Mouse (Mus musculus): ENCODE data around the gene Terb2.
"Not testable (repeated sequence)": the region's sequence is repeated elsewhere in the genome, so short reads cannot be mapped to it uniquely, and the experiment has no call there.

Gene Terb2

DNA sequence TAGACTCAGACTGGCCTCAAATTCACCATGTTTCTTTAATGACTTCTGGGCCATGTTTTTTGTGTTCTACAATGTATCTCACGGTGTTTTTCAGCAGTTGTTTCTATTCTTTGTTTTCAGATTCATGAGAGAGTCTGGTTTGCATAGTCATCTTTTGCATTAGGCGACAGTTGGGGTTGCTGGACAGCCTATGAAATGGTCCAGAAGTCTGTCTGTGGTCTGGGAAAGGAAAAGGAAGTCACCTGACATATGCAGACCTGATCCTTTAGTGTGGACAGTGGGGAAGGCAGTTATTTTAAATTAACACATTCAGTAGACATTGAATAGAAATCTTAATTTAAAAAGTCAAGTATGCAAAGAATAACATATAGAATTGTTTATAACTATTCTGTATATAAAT is 23.5 kb upstream of the Terb2 start:
- no peak for DNase-seq

- DNase-seq: peak; percentile 59
Observed at GRCm38 (mm10) chr2:122163430-122164195, 22.5 kb upstream of the Terb2 start.

- DNase-seq: peak; percentile 47
Observed at GRCm38 (mm10) chr2:122164293-122164692, 21.8 kb upstream of the Terb2 start.

GRCm38 (mm10) chr2:122171292-122171691 is 14.8 kb upstream of the Terb2 start:
- DNase-seq: no peak

GRCm38 (mm10) chr2:122172188-122172587 is 13.9 kb upstream of the Terb2 start:
- peak; percentile 17 for DNase-seq

- DNase-seq: no peak
Observed at GRCm38 (mm10) chr2:122180051-122180822, 5.8 kb upstream of the Terb2 start.

GRCm38 (mm10) chr2:122185086-122185485 is 986 bp upstream of the Terb2 start:
- no peak for DNase-seq

- no peak for DNase-seq
Observed at GRCm38 (mm10) chr2:122186751-122187150, 679 bp downstream of the Terb2 start.

GRCm38 (mm10) chr2:122191849-122192248 is 5.8 kb downstream of the Terb2 start:
- DNase-seq: no peak

GRCm38 (mm10) chr2:122194509-122194929 is 8.4 kb downstream of the Terb2 start:
- DNase-seq: peak; percentile 7

DNA sequence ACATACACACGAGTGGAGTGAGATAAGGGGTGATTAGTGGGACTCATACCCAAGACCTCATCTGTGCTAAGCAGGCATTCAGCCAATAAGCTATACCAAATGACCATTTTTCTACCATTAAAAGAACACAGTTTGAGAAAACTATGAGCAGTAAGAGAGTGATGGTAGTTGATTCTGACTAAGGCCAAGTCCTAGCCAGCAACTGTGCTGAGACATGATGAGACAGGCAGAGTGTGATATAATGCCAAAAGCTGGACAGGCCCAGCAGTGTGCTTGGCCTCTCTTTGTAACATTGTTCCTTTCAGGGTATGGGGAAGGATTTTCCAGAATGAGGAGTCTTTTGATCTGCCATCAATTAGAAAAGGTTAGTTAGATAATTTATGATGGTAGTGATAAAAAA is 15.4 kb downstream of the Terb2 start:
- no peak for DNase-seq

DNA sequence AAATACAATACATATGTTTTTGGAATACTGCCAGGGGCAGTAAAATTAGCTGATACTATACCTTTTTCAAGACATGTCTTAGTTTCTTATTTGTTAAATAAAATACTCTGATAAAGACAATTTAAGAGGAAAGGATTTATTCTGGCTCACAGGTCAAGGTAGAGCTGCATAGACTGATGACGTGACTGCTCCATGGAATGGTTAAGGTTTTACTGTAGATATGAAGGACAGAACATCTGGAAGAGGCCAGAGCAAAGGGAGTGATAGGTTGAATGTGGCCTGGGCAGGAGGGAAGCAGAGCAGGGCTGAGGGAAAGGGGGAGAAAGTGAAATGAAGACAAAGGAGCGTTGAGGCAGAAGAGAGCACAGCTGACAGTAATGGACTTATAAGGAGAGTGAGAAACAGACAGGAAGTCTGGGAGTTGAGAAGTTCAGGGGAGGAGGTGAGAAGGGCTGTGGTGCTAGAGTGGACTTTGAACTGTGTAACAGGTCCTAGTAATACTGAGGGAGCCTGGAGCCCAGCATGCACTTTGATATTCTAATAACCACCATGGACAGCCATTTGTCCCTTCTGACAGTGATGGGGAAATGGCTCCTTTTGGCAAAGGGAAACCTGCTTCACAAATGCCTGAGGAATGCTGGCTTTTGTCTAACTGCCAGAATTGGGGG is 20.5 kb downstream of the Terb2 start:
- DNase-seq: no peak

DNA sequence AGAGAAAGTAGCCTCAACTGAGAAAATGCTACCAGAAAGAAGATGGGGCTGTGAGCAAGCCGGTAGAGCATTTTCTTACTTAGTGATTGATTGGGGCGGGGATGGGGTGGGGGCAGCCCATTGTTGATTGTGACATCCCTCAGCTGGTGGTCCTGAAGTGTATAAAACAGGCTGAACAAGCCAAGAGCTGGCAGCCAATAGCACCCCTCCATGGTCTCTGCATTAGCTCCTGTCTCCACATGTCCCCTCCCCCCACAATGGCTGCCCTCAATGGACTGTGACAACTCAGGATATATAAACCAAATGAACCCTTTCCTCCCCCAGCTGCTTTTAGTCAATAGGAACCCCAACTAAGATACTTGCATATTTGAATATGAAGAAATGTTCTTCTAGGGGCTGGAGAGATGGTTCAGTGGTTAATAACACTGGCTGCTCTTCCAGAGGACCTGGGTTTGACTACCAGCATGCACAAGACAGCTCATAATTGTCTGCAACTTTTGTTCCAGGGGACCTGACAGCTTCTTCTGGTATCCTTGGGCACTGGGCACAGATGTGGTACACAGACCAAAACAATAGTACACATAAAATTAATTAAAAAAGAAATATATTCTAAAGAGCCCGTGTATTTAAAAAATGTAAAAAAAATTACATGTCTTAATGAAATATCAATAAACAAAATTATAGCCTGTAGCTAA is 24.6 kb downstream of the Terb2 start:
- no peak for DNase-seq

GRCm38 (mm10) chr2:122217075-122217474 is 31.0 kb downstream of the Terb2 start:
- DNase-seq: not testable (repeated sequence)

DNA sequence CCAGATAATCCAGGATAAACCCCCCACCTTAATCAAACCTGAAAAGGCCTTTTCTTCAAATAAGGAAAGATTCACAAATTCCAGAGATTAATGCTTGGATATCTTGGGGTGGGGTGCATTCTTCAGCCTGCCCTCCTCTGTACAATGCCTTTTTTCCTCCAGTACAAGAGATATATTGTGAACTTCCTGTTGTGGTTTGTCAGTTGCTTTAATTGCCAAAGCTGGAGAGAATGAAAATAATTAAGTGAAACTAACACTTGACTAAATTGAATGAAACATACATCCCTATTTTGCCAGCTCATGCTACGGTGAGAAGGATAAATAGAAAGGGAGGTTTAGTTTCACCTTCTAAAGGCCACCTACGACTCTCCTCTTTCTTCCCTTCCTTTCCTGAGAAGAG is 32.2 kb downstream of the Terb2 start:
- no peak for DNase-seq

GRCm38 (mm10) chr2:122221378-122221777 is 35.3 kb downstream of the Terb2 start:
- no peak for DNase-seq

- no peak for DNase-seq
Observed at GRCm38 (mm10) chr2:122221798-122222197, 35.7 kb downstream of the Terb2 start.

GRCm38 (mm10) chr2:122222272-122222671 is 36.2 kb downstream of the Terb2 start:
- no peak for DNase-seq

DNA sequence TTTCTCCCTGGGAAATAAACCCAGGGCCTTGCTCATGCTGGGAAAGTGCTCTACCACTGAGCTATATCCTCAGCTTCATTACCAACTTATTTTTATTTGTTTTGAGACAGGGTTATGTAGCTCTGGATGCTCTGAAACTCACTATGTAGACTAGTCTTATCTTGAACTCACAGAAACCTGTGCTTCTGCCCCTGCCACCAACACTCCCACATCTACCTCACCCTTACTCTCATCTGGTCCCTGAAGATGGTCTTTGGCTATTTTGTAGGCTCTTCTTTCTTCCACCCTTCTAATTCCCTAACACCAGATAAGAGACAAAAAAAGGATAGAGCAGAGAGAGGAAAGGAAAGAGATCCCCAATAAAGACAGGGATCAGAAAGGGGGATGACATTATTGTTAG is 37.6 kb downstream of the Terb2 start:
- no peak for DNase-seq

- no peak for DNase-seq
Observed at GRCm38 (mm10) chr2:122230395-122230794, 44.3 kb downstream of the Terb2 start.

DNA sequence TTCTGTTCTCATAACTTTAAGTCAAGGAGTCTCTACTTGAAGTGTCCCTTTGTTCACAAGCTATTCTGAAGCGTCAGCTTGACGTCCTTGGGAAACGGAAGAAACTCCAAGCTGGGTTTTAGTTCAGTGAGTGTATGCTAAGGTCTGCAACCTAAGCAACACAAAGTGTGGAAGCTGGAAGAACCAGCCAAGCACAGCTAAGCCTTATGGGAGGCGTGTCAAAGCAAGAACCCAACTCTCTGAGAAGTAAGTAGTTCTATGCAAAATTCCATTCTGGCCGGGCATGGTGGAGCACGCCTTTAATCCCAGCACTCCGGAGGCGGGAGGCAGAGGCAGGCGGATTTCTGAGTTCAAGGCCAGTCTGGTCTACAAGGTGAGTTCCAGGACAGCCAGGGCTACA is 45.5 kb downstream of the Terb2 start:
- DNase-seq: no peak

DNA sequence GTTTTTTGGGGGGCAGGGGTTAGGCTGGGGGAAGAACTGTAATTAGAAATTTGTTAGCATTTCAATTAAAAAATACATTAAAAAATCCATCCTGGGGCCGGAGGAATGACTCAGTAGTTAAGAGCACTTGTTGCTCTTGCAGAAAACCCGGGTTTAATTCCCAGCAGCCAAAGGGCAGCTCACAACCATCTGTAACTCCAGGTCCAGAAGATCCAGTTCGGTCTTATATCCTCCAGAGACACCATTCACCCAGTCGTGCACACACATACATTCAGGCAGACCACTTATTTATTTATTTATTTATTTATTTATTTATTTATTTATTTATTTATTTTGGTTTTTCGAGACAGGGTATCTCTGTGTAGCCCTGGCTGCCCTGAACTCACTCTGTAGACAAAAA is 47.3 kb downstream of the Terb2 start:
- no peak for DNase-seq

All from right cerebral cortex, adult 18-20 months (tissue).